4 mouse cellular contexts compared by ENCODE assay signal in the genomic region with DNA sequence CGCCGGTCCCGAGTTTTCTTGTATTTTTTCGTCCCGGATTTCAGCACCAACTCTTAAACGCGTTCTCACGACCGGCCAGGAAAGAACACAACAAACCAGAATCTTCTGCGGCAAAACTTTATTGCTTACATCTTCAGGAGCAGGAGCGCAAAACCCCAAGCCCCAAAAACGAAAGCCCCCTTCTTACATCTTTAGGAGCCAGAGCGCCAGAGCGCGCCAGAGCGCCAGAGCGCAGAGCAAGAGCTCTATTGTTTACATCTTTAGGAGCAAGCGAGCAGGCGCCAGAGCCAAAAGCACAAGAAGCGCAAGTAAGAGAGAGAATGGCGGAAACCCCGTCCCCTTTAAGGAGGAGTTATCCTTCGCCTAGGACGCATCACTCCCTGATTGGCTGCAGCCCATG. TPM values are rescaled to one million over a fixed set of nuclear protein-coding genes. Genes with fewer than 3 reads are reported as not detected.
"Had no signal": no experiment of that assay in that cellular context is flagged by ENCODE, and none has a peak within 500 bp of the region (broad histone marks: within the 10 kb centered on the region; RNA-seq: fewer than 3 reads in every experiment).

No protein-coding gene starts in this region.

RNA-seq across cellular contexts. Expression of a gene that starts 10.1 kb away (rescaled TPM):
- total RNA-seq: megakaryocyte-erythroid progenitor cell, adult 5-6 weeks had no signal

RNA-seq across cellular contexts. Expression of a gene that starts 59.8 kb away (rescaled TPM):
- total RNA-seq: layer of hippocampus, postnatal 25 days; left cerebral cortex, adult 2 months; left cerebral cortex, postnatal 14 days; megakaryocyte-erythroid progenitor cell, adult 5-6 weeks had no signal
